Mouse (Mus musculus) layer of hippocampus, adult 18-20 months (tissue): ENCODE results near the gene Gm10563. TPM values are rescaled to one million over a fixed set of nuclear protein-coding genes. Genes with fewer than 3 reads are reported as not detected.
"Not testable (repeated sequence)": the region's sequence is repeated elsewhere in the genome, so short reads cannot be mapped to it uniquely, and the experiment has no call there.

Experiments used
- DNase-seq, 2 experiments: peaks; one replicate each; pipeline ENCODE4 v3.0.0; 2022; ENCODE audit warnings: low spot score in 2 of 2
- long read RNA-seq: library from polyadenylated mRNA; stranded (forward); transcript quantifications from one replicate; pipeline ENCODE4 v2.0.0, GENCODE M21; 2021
- total RNA-seq, 2 experiments: library from RNA; stranded (reverse); gene quantifications; 2 replicates each; pipeline ENCODE4 v1.2.3; 2021

Gm10563 gene
- total RNA-seq, result not detected
- long read RNA-seq, partial matches to known transcripts, result 0 of 4 reads
- long read RNA-seq, other reads (novel, unspliced or antisense), result 4 of 4 reads

- DNase-seq, result not testable (repeated sequence)
These were observed at the start of gene Gm10563 for GRCm38 (mm10) chr4:155645308-155645707. Gm10563 (minus strand) TSS chr4:155645408.

- DNase-seq, result peak; percentile 81 to 83
These were observed 49.5 kb upstream of the Gm10563 start for GRCm38 (mm10) chr4:155694482-155695401.

- DNase-seq, result peak; percentile 72 to 73
These were observed 48.9 kb upstream of the Gm10563 start, which contains the start of gene Fndc10 for GRCm38 (mm10) chr4:155694111-155694481. Fndc10 (plus strand) TSS chr4:155694342.

GRCm38 (mm10) chr4:155692421-155692820 is 47.2 kb upstream of the Gm10563 start:
- no peak for DNase-seq

- peak; percentile 67 to 74 for DNase-seq
These were observed 45.6 kb upstream of the Gm10563 start for GRCm38 (mm10) chr4:155690571-155691375.

- DNase-seq, result not testable (repeated sequence)
These were observed 42.6 kb upstream of the Gm10563 start for GRCm38 (mm10) chr4:155687764-155688163.

GRCm38 (mm10) chr4:155683670-155684277 is 38.6 kb upstream of the Gm10563 start:
- DNase-seq, result not testable (repeated sequence)

- DNase-seq, result peak in 1 of 2 experiments; percentile 77
These were observed 30.8 kb upstream of the Gm10563 start for GRCm38 (mm10) chr4:155675991-155676390.

GRCm38 (mm10) chr4:155672082-155672481 is 26.9 kb upstream of the Gm10563 start:
- DNase-seq, result no peak

GRCm38 (mm10) chr4:155670236-155670635 is 25.0 kb upstream of the Gm10563 start:
- DNase-seq, result not testable (repeated sequence)

GRCm38 (mm10) chr4:155669598-155670075 is 24.4 kb upstream of the Gm10563 start:
- DNase-seq, result no peak

- DNase-seq, result peak; percentile 97 to 99
These were observed 23.7 kb upstream of the Gm10563 start, which contains the start of gene Mib2 for GRCm38 (mm10) chr4:155668689-155669597. Mib2 (minus strand) TSS chr4:155669198.

GRCm38 (mm10) chr4:155666903-155667302 is 21.7 kb upstream of the Gm10563 start:
- DNase-seq, result no peak

- DNase-seq, result no peak
These were observed 15.4 kb upstream of the Gm10563 start for GRCm38 (mm10) chr4:155660641-155661040.

GRCm38 (mm10) chr4:155658961-155659360 is 13.8 kb upstream of the Gm10563 start:
- DNase-seq, result no peak

GRCm38 (mm10) chr4:155656214-155656751 is 11.1 kb upstream of the Gm10563 start:
- no peak for DNase-seq

- DNase-seq, result no peak
These were observed 9.5 kb upstream of the Gm10563 start for GRCm38 (mm10) chr4:155654456-155655298.

GRCm38 (mm10) chr4:155654183-155654455 is 8.9 kb upstream of the Gm10563 start:
- no peak for DNase-seq
